Mouse (Mus musculus): ENCODE results near the gene Syt2.

The Syt2 gene

DNA sequence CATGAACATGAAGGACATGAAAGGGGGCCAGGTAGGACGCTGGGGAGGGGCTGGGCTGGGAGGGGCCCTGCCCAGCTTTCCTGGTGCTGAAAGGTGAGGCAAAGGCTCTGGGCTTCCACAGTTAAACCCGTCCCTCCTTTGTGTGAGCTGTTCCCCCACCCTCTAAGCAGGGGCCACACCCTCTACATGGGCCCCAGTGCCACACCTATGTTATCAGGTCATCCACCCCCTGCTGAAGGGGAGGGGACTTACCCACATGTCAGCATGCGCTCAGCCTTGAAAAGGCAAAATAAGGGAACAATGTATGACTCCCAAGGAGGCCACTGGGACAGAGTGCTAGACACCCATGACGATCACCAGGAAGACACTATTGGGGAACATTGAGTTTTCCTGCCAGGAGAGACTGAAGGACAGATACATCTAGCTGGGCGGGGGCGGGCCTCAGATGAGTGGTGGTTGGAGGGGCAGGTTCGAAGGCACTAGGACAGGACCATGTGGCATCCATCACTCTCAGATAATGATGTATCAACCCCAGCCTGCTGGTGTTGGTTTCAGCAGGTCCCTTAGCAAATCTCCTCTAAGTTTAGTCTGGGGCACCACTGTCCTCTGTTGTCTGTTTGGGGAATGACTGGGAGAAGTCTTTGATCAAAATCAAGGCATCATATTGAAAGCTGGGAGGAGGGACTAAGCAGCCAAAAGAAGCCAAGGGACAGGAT is 95.6 kb downstream of the Syt2 start:
- Histone ChIP-seq H3K9me3 (ENCODE audit: low read length) (peaks cover 4% of the 10 kb centered on the region; the same call in 1 of the 2 replicates), H3K27me3 (ENCODE audit: insufficient read depth, low read length) (no peaks in the 10 kb centered on the region), H3K36me3 (ENCODE audit: insufficient read depth, low read length) (no peaks in the 10 kb centered on the region), H3K4me1 (replicated peaks; ENCODE audit: low read depth, low read length) (peaks cover 24% of the 10 kb centered on the region), H3K4me3 (replicated peaks; ENCODE audit: low read length) (0 out of 2 replicates have a peak overlapping the region, but pooled peaks have one; percentile 32)
- TF ChIP-seq NANOG (IDR thresholded peaks at IDR 0.05; ENCODE audit: borderline replicate concordance, low read length) (no peak), CTCF (conservative IDR thresholded peaks at IDR 0.05; ENCODE audit: low read length) (no peak; the same call in 1 of the 2 replicates), POU5F1 (IDR thresholded peaks at IDR 0.05; ENCODE audit: borderline replicate concordance, low read length) (no peak)

DNA sequence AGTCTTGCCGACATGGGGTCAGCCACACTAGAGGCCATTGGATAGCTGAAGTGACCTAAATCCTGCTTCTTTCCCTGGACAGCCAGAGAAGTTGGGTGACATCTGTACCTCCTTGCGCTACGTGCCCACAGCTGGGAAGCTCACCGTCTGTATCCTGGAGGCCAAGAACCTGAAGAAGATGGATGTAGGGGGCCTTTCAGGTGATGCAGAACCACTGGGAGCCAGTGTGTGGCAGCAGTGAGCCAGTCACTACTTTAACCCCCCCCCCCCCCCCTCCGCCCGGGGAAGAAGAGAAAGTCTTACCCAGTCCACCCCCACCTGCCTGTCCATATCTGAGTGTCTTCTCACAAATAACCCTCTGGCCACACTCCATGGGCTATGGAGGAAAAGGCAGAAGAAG is 99.2 kb downstream of the Syt2 start:
- H3K4me1 ChIP-seq (replicated peaks; ENCODE audit: low read depth, low read length): peaks cover 24% of the 10 kb centered on the region
- TF ChIP-seq POU5F1 (IDR thresholded peaks at IDR 0.05; ENCODE audit: borderline replicate concordance, low read length) (no peak), NANOG (IDR thresholded peaks at IDR 0.05; ENCODE audit: borderline replicate concordance, low read length) (no peak), CTCF (conservative IDR thresholded peaks at IDR 0.05; ENCODE audit: low read length) (peak; percentile 61)
- H3K27me3 ChIP-seq (ENCODE audit: insufficient read depth, low read length): 0 out of 2 replicates have a peak, but pooled peaks cover 6% of the 10 kb centered on the region
- no peak overlapping the region for H3K4me3 ChIP-seq (replicated peaks; ENCODE audit: low read length)
- H3K9me3 ChIP-seq (ENCODE audit: low read length): peaks cover 9% of the 10 kb centered on the region; the same call in 1 of the 2 replicates
- H3K36me3 ChIP-seq (ENCODE audit: insufficient read depth, low read length): no peaks in the 10 kb centered on the region

DNA sequence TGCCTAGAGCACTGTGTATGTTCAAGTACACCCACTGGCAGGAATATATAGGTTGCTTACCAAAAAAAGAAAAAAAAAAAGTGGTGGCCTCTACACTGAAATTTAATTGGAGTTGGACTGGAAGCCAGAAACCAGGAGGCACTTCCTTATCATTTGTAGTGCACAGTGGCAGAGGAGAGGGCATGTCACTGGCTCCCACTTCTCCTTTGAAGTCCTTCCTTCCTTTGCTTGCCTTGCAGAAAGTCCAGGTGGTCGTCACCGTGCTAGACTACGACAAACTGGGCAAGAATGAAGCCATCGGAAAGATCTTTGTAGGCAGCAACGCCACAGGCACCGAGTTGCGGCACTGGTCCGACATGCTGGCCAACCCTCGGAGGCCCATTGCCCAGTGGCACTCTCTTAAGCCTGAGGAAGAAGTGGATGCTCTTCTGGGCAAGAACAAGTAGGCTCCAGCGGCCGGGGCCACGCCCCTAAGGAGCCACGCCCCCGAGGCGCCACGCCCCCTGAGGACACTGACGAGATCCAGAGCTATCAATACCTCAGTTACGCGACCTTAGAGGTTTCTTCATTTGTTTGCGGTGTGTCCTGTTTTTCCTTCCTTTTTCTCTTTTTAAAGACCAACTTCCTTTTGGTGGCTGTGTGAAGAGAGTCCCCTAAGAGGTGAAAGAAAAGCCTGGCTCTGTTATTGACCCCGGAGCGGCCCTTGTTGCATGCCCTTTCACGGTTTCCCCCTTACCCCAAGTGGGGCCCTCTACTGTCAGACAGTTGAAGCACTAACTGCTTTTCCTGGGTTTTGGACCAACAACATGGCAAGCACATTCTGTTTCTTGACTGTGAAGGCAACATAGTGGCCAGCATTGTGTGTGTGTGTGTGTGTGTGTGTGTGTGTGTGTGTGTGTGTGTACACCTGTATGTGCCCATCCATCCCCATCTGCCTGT is 101.0 kb downstream of the Syt2 start:
- H3K36me3 ChIP-seq (ENCODE audit: insufficient read depth, low read length): no peaks in the 10 kb centered on the region
- TF ChIP-seq POU5F1 (IDR thresholded peaks at IDR 0.05; ENCODE audit: borderline replicate concordance, low read length): no peak
- no peak for TF ChIP-seq CTCF (conservative IDR thresholded peaks at IDR 0.05; ENCODE audit: low read length)
- TF ChIP-seq NANOG (IDR thresholded peaks at IDR 0.05; ENCODE audit: borderline replicate concordance, low read length): no peak
- no peak overlapping the region for H3K4me3 ChIP-seq (replicated peaks; ENCODE audit: low read length)
- H3K27me3 ChIP-seq (ENCODE audit: insufficient read depth, low read length): 0 out of 2 replicates have a peak, but pooled peaks cover 6% of the 10 kb centered on the region
- peaks cover 9% of the 10 kb centered on the region; the same call in 1 of the 2 replicates for H3K9me3 ChIP-seq (ENCODE audit: low read length)
- H3K4me1 ChIP-seq (replicated peaks; ENCODE audit: low read depth, low read length): peaks cover 12% of the 10 kb centered on the region

DNA sequence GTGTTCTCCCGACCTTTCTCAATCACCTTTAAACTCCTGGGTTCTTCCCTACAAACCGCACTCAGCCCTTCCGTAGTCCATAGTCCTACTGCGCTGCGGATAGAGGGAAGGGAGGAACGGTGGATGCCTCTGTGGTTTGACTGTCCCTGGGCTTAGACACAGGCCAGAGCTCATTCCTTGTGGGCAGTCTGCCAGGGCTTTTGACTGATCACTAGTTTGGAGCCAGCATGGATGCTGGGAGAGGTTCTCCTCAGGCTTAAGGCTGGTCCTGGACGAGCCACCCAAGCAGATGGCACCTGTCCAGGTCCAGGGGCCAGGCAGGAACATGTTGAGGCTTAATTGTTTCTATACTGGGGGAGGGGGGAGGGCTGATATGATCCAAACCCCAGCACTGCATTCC is 103.4 kb downstream of the Syt2 start:
- peaks cover 3% of the 10 kb centered on the region; the same call in 1 of the 2 replicates for H3K4me1 ChIP-seq (replicated peaks; ENCODE audit: low read depth, low read length)
- no peak overlapping the region for H3K4me3 ChIP-seq (replicated peaks; ENCODE audit: low read length)
- H3K9me3 ChIP-seq (ENCODE audit: low read length): peaks cover 9% of the 10 kb centered on the region; the same call in 1 of the 2 replicates
- no peak for TF ChIP-seq CTCF (conservative IDR thresholded peaks at IDR 0.05; ENCODE audit: low read length)
- no peak for TF ChIP-seq POU5F1 (IDR thresholded peaks at IDR 0.05; ENCODE audit: borderline replicate concordance, low read length)
- no peak for TF ChIP-seq NANOG (IDR thresholded peaks at IDR 0.05; ENCODE audit: borderline replicate concordance, low read length)
- H3K36me3 ChIP-seq (ENCODE audit: insufficient read depth, low read length): no peaks in the 10 kb centered on the region
- 0 out of 2 replicates have a peak, but pooled peaks cover 6% of the 10 kb centered on the region for H3K27me3 ChIP-seq (ENCODE audit: insufficient read depth, low read length)

DNA sequence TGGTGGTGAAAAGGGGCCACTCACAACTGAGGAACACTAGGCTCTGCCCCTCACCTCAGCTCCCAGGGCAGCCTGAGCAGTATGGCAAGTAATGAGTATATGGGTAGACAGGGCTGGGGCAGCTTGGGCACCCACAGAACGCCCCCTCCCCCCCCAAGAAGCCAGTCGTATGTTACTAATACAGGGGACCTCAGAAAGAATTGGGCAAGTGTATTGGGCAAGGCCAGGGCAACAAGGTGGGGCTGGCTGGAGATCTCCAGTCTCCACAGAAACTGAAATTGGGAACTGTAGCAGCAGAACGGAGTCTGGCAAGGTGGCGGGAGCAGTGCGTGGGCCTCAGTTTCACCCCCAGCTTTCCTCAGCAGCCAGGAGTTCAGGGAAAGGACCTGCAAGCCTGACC is 106.0 kb downstream of the Syt2 start:
- Histone ChIP-seq H3K27me3 (ENCODE audit: insufficient read depth, low read length) (0 out of 2 replicates have a peak, but pooled peaks cover 6% of the 10 kb centered on the region), H3K9me3 (ENCODE audit: low read length) (peaks cover 2% of the 10 kb centered on the region; the same call in 1 of the 2 replicates), H3K4me1 (replicated peaks; ENCODE audit: low read depth, low read length) (peaks cover 7% of the 10 kb centered on the region; the same call in 1 of the 2 replicates), H3K4me3 (replicated peaks; ENCODE audit: low read length) (no peak overlapping the region), H3K36me3 (ENCODE audit: insufficient read depth, low read length) (no peaks in the 10 kb centered on the region)
- TF ChIP-seq CTCF (conservative IDR thresholded peaks at IDR 0.05; ENCODE audit: low read length) (no peak), POU5F1 (IDR thresholded peaks at IDR 0.05; ENCODE audit: borderline replicate concordance, low read length) (no peak)

DNA sequence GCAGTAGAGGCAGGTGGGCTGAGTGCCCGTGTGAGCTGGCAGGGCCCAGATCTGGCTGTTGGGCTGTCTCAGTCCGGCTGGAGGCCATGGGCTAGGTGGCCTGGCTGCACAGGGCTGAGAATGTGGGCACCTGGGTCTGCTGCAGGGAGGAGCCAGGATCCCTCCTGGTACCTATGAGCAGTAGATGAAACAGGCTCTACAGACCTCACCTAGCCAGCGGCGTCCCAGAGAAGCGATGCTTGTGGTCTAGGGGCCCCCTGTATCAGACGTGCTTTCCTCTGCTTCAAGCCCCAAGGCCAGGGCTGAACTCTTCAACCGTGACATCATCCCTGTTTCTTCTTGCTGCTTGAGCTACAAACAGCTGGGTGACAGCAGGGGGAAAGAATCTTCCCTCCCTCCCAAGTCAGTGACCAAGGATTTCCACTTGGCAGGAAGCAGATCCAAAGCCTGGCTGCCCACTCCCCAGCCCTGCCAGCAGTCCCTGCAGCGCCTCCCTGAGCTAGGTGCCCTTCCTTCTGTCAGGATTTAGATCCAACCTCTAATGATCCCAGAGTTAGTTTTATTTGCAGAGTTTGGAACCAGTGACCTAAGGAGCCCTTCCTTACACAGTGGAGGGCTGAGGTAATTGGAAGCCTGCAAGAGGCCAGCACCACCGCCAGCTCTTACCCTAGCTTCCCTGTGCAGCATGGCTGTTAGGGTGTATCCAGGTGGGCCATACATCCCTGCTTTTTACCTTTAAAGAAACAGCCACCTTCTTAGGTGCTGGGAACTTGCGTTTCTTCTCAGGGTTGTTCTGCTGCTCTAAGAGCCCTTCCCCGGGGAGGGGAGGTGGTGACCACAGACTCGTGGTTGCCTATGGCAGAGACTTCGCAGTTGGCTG is 107.5 kb downstream of the Syt2 start:
- Histone ChIP-seq H3K4me1 (replicated peaks; ENCODE audit: low read depth, low read length) (peaks cover 7% of the 10 kb centered on the region; the same call in 1 of the 2 replicates), H3K36me3 (ENCODE audit: insufficient read depth, low read length) (no peaks in the 10 kb centered on the region), H3K27me3 (ENCODE audit: insufficient read depth, low read length) (0 out of 2 replicates have a peak, but pooled peaks cover 6% of the 10 kb centered on the region), H3K4me3 (replicated peaks; ENCODE audit: low read length) (no peak overlapping the region), H3K9me3 (ENCODE audit: low read length) (no peaks in the 10 kb centered on the region)
- TF ChIP-seq POU5F1 (IDR thresholded peaks at IDR 0.05; ENCODE audit: borderline replicate concordance, low read length): no peak
- TF ChIP-seq NANOG (IDR thresholded peaks at IDR 0.05; ENCODE audit: borderline replicate concordance, low read length): no peak
- no peak for TF ChIP-seq CTCF (conservative IDR thresholded peaks at IDR 0.05; ENCODE audit: low read length)

DNA sequence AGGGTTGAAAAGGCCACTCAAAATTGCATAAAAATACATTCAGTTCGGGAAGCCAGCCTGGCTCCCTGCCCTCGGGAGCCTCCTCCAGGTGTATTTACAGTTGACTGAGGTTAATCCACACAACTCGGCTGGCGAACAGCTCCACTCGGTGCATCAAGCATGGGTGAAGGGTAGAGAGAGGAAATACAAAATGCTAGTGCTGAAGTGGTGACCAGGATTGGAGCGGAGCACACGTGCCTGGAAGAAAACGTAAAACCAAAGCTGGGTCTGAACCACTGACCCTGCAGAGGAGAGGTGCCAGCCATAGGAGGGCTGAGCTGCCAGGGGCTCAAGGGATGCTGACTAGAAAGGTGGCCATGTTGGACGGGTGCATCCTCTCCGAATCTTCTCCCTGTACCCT is 108.3 kb downstream of the Syt2 start:
- Histone ChIP-seq H3K9me3 (ENCODE audit: low read length) (no peaks in the 10 kb centered on the region), H3K4me1 (replicated peaks; ENCODE audit: low read depth, low read length) (peaks cover 7% of the 10 kb centered on the region; the same call in 1 of the 2 replicates), H3K27me3 (ENCODE audit: insufficient read depth, low read length) (0 out of 2 replicates have a peak, but pooled peaks cover 2% of the 10 kb centered on the region), H3K36me3 (ENCODE audit: insufficient read depth, low read length) (no peaks in the 10 kb centered on the region), H3K4me3 (replicated peaks; ENCODE audit: low read length) (no peak overlapping the region)
- TF ChIP-seq POU5F1 (IDR thresholded peaks at IDR 0.05; ENCODE audit: borderline replicate concordance, low read length): no peak
- no peak for TF ChIP-seq NANOG (IDR thresholded peaks at IDR 0.05; ENCODE audit: borderline replicate concordance, low read length)
- TF ChIP-seq CTCF (conservative IDR thresholded peaks at IDR 0.05; ENCODE audit: low read length): no peak
